Mouse (Mus musculus) kidney, adult 8-10 months (tissue): Measurements from ENCODE around the gene Zyg11a.
"Not testable (repeated sequence)": the region's sequence is repeated elsewhere in the genome, so short reads cannot be mapped to it uniquely, and the experiment has no call there.

ENCODE experiments used
- DNase-seq, 2 experiments: peaks; one replicate each; pipeline ENCODE4 v3.0.0; 2022

The Zyg11a gene

DNA sequence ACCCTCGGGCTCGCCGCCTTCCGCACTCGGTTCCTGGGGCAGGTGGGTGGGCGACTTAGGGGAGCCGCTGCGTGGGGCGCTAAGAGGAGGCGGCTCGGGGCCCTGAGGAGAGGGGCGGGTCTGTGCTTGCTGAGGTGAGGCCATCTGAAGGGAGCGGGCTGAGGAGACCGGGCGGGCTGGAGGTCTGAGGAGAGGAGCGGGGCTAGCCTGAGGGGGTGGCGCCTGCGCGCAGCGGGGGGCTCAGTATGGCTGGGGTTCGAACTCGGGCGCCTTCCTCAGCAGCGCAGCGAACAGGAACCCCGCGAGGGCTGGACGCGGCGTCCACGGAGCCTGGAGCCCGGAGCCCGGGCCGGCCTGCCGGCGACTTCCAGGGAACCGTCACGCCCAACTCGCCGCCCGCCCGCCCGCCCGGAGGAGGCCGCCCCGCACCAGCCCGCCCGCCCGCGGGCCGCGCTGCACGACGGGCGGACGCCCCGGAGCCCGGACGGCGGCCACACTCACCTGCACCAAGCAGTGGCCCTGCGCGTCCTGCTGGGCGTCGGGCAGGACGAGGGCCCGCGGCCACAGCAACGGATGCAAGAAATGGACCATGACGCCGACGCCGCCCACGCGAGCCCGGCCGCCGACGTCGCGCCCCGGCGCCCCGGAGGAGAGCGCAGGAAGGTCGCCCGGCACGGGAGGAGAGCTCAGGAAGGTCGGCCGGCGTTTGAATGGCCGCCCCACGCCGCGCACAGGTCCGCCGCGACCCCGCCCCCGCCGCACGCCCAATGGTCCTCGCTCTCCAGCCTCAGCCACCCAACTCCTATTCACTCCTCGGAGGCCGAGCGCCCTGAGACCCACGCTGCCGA is at the start of gene Zyg11a:
TSS of gene Zyg11a (minus strand) at position 717 of the 848 bp plus-strand sequence.
- peak; percentile 20 to 25 for DNase-seq

DNA sequence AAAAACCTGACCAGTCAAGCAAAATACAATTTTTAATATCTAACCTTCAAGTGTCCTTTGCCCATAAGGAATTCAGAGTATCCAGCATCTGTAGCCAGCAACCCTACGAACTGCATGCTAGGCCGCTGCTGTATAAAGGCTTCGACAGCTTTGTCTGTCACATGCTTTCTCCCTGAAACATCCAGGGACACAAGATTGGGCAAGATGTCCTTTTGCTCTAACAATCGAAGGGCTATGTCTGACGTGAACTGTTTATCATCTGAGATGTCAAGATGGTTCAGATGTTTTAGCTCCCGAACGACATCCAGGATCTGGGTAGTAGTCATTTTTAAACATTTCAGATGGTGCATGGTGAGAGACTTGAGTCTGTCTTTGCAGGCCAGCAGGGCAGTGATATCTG is 47.9 kb upstream of the Zyg11a start:
- DNase-seq: no peak

DNA sequence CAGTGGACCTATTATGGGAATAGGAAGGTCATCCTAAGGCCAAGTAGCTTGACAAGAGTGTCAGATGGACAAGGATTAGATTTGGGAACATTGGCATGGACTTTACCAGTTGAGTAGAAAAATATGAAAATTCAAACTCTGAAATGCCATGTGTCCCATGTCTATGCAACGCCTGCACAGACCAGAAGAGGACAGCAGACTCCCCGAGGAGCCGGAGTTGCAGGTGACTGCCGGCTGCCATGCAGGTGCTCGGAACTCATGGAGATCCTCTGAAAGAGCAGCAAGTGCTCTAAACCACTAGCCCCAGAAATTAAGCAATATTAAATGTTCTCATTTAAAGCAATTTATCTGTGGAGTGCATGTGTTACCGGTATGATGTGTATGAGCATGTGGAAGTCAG is 35.5 kb upstream of the Zyg11a start:
- no peak for DNase-seq

DNA sequence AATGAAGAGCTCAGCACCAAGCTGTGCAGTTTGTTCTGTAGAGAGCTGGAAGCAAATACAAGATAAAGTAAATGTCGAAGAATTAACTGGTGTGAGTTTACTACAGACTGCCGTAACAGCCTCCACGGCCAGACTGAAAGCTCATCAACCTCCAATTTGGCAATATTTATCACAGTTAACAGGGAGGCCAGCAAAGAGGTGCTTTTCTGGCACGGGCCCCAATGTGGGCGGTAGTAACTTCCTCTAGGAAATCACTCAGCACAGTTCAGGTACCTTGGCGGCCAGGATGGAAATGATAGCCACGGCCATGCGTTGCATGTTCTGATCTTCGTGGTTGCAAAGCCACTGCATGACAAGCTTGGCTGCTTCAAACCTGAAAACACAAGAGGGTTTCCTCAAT is 32.7 kb upstream of the Zyg11a start:
- no peak for DNase-seq

- DNase-seq: no peak
Observed at GRCm38 (mm10) chr4:108249314-108249713, 31.5 kb upstream of the Zyg11a start.

DNA sequence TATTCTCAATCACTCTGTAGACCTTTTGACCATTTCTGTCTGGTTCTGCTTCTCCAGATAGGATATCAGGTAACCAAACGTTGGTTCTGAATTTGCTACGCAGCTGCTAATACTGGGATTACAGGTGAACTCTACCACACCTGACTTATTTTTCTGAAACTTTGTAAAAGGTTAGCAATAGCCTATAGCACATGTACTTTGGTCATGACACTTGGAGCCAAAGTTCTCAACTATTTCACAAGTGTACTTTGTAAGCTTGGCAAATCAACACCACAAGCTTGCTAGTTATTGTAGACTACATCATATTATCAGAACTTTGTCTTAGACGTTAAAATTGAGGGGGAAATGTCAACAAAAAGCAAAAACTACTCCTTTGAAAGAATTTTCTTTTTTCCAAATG is 15.8 kb upstream of the Zyg11a start:
- no peak for DNase-seq

DNA sequence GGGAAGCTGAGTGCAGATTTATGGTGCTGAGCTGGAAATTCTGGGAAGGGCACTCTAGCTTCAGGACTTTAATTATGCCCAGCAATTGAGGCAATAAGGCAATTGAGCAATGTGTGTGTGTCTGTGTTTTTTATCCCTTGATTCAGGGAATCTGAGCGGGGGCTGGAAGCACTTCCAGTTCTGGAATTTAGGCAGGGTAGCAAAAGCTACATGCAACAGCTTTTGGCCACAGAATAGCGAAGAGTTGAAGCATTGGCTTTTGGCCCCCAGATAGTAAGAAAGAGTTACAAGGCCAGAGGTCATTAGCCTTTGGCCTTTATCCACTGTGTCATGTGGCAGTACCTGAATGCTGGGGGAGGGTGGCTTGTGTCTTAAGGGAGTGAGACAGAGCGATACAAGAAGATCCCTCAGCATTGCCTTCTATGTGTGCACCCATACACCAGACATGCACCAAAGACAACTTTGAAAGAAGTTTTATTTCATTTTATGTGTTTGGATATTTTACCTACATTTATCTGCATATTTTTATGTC is 7.6 kb upstream of the Zyg11a start:
- DNase-seq: peak in 1 of 2 experiments; percentile 28

- DNase-seq: no peak
Observed at GRCm38 (mm10) chr4:108222507-108222906, 4.7 kb upstream of the Zyg11a start.

DNA sequence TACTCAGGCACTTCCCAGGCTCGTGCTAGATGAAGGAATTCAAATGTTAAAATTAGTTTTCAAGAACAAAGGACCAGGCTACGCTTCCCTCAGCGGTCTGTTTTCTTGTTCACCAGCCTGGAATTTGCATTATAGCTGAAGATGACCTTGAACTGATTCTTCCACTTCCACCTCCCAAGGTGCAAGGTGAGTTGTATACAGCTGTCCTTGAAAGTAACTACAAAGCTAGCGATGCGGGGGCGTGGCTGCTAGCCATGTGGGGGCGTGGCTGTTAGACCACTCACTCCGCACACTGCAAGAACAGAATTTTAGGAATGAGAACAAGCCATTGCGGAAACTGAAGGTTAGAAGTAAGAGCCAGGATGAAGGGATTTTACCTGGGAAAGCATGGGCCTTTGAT is 1.2 kb upstream of the Zyg11a start:
- DNase-seq: no peak

- DNase-seq: no peak
Observed at GRCm38 (mm10) chr4:108213023-108213422, 4.8 kb downstream of the Zyg11a start.

- DNase-seq: no peak
Observed at GRCm38 (mm10) chr4:108204629-108205028, 13.2 kb downstream of the Zyg11a start.

DNA sequence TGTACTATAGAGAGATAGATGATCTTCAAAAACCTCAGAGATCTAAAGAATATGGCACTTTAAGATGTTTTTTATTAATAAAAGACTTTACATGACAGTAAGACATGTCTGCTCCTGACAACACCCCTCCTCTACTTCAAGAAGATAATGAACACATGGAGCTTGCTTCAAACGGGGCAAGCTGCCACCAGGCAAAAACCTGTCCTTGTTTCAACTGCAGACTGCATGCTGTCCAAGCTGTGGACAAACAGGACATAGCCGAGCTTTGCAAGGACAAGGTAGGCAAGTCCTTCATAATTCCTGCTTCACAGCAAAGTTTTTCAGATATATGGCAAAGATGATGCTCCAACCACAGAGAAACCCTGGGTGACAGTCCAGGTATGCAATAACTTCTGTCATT is 18.6 kb downstream of the Zyg11a start:
- no peak for DNase-seq

- no peak for DNase-seq
Observed at GRCm38 (mm10) chr4:108196277-108196855, 21.5 kb downstream of the Zyg11a start.

DNA sequence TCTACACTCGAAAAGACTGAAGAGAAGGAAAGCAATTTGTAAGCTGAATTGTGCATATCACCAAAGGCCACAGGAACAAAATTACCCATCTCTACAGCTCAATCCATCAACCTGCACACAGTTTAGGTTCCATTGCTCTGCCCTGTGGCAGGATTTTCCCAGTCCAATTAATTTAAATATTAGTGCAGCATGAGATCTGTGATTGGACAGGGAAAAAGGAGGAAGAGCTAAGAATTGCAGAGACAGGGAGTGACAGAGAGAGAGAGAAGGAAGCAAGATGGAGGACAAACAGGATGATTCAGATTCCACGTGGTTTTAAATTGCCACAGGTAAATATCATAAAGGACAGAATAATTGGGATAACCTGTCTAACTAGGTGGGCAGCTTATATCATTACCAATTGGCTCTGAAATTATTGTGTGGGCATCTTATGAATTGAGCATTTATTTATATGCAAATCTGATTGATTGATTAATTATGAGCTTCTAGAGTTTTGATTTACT is 25.0 kb downstream of the Zyg11a start:
- DNase-seq: no peak

DNA sequence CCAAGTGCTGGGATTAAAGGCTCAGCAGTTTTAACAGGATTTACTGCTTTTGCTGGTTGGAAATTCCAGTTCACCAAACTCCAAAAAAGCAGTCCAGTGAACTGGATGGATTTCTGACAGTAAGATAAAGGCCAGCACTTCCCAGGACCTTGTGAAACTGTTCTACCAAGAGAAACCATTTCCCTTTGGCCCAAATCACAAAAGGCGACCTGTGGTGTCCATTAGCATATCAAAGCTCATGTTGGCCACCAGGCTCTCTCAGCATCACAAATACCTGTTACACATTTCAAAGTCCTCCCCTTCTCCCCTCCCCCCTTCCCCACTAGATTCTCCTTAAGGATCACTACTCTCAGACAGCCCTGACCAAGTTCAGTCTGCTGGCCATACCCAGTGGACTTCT is 35.6 kb downstream of the Zyg11a start:
- DNase-seq: no peak

DNA sequence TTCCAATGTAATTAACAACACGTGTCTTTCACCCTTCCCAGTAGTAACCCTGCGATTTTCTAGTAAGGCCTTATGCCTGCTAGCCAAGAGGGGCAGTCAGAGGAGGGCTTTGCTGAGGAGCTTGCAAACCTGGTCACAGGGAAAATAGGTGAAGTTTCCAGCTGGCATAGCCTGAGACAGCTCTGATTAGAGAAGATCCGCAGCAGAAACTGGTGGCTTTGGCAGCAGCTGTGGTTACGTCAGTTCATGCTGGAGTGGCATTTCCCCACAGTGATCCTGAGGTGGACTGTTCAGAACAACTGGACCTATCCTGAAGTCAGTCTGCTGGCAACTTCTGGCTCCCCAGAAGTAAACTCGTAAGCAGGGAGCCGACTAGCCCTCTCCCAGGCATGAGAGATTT is 49.8 kb downstream of the Zyg11a start:
- DNase-seq: no peak

- DNase-seq: no peak
Observed at GRCm38 (mm10) chr4:108166874-108167273, 51.0 kb downstream of the Zyg11a start.

DNA sequence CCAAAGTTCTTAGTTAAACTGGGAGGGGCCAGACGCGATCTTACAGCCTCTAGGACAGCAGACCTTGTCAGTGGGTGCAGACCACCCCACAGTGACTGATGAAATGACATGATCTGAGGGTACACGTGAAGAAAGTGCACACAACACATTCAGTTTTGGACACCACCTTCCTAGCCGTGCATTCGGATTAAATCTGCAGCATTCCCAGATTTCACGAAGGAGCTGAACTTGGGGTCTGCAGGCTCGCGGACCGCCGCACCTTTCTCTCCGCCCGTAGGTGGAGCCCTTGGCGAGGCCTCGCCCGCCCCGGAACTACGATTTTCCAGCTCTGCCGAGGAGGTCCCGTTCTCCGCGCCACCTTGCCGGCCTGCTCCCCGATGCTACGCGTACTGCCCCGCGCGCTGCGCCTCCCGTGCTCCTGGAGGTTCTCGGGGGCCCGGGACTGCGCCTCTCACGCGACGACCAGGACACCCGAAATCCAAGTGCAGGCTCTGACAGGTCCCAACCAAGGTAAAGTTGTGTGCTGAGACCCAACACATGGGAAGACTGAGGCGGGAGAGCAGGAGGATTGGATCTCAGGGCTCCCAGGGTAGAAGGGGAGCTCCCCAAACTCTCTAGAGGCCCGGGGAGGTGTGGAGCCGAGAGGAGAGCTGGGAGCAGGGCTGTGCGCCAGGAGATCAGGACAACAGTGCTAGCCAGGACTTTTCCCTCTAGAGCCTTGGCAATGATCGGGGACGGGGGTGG is 52.5 kb downstream of the Zyg11a start, which contains the start of gene Echdc2:
TSS of gene Echdc2 (plus strand) at position 286 of the 744 bp plus-strand sequence.
- peak; percentile 43 to 59 for DNase-seq

DNA sequence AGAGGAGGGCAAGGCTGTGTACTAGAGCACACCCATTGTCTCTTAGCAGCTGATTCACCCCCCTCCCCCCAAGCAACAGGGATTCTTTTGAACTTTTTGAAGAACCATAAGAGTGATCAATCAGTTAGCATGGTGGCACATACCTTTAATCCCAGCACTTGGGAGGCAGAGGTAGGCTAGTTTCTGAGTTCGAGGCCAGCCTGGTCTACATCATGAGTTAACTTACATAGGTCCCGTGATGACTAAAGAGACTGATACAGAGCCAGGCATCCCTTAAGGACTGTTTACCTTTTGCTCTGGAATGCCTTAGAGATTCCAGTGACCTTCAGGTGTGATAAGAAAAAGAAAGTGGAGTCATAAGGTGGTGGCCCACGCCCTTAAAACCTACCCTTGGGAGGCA is 54.6 kb downstream of the Zyg11a start:
- no peak for DNase-seq

DNA sequence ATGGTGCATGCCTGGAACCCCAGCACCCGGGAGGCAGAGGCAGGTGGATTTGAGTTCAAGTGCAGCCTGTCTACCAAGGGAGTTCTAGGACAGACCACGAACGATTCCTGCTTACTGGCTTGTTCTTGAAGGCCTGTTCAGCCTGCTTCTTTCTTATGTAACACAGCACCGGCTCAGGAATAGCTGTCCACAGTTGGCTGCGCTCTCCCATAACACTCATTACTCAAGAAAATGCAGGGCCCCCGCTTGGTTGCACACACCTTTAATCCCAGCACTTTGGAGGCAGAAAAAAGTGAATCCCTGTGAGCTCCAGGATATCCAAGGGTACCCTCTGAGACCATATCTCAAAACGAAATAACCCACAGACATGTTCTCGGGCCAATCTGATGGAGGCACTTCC is 55.9 kb downstream of the Zyg11a start:
- DNase-seq: peak; percentile 34 to 47

GRCm38 (mm10) chr4:108155141-108155540 is 62.7 kb downstream of the Zyg11a start:
- DNase-seq: peak in 1 of 2 experiments; percentile 54

- DNase-seq: not testable (repeated sequence)
Observed at GRCm38 (mm10) chr4:108145554-108145953, 72.3 kb downstream of the Zyg11a start.

GRCm38 (mm10) chr4:108144880-108145279 is 73.0 kb downstream of the Zyg11a start, which contains the start of gene Scp2:
Gene Scp2 (minus strand): TSS chr4:108144998.
- peak in 1 of 2 experiments; percentile 74 for DNase-seq
